Mouse (Mus musculus): ENCODE measurements around the gene Tmem136.
"Not testable (repeated sequence)": the region's sequence is repeated elsewhere in the genome, so short reads cannot be mapped to it uniquely, and the experiment has no call there.

Gene Tmem136

GRCm38 (mm10) chr9:43116134-43116996 is at the start of gene Tmem136:
Gene Tmem136 (minus strand): TSS chr9:43116570.
- DNase-seq (ENCODE audit: extremely low read depth, low read depth, low spot score), result no peak

GRCm38 (mm10) chr9:43155960-43156359 is 39.6 kb upstream of the Tmem136 start:
- DNase-seq (ENCODE audit: extremely low read depth, low read depth, low spot score), result no peak

DNA sequence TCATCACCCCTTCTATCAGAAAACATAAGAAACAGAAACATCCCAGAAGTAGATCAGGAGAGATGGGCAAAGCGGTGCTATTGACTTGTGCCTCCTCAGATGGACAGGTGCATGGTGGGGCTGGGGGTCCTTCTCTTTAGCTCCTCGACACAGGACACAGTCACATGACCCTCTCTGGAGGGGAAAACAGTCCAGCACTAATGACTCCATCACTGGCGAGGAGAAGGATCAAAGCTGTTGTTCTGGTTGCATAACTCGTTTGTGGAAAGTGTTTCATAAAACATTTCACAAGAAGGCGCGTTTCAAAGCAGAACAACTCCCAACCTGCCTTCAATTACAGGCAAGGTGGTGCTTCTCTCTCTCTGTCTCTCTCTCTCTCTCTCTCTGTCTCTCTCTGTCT is 35.4 kb upstream of the Tmem136 start:
- DNase-seq (ENCODE audit: extremely low read depth, low read depth, low spot score), result peak; percentile 42

DNA sequence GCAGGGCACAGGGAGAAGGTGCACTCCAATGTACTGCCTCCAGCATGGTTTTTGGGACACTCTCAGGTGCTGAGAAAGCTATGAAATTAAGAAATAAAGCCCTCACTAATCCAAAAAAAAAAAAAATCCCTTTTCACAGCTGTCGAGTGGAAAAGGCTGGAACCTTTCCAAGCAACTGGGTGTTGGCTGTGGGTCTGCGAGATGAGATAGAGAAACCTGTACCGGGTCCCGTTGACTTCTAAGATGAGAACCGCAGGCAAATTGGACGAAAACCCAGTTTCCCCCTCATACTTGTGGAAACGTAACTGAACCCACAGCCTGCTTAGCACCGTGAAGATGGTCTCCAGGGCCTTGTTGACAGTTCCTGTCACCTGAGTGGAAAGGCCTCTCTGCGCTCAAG is 34.6 kb upstream of the Tmem136 start:
- DNase-seq (ENCODE audit: extremely low read depth, low read depth, low spot score), result no peak

GRCm38 (mm10) chr9:43150075-43150474 is 33.7 kb upstream of the Tmem136 start:
- no peak for DNase-seq (ENCODE audit: extremely low read depth, low read depth, low spot score)

GRCm38 (mm10) chr9:43149498-43149897 is 33.1 kb upstream of the Tmem136 start:
- no peak for DNase-seq (ENCODE audit: extremely low read depth, low read depth, low spot score)

- no peak for DNase-seq (ENCODE audit: extremely low read depth, low read depth, low spot score)
Measured at GRCm38 (mm10) chr9:43145196-43145595, 28.8 kb upstream of the Tmem136 start.

DNA sequence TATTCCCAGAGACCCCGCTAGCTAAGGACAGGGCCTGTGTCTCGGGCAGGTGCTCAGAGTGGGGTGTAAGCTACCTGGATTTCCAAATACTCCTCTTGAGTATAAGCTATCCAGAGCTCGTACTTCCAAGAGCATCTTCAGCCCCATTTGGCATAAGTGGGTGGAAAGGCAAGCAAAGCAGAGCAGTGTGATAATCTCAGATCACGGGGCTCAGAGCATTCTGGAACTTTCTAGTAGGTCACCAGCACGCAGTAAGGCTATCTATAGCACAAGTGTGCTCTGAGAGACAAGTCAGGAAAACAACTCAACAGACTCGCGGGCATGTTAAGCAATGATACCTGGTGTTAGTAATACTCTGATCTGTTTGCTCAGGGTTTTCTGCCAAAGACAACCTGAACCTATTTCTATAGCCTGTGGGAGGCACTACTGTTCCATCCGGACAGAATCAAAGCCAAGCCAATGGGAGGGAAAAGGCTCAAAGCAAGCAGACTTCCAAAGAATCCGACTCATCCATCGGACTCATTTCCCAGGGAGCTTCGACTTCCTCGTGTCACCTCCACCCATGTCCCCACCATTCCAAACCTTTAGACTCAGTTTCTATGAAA is 27.9 kb upstream of the Tmem136 start:
- DNase-seq (ENCODE audit: extremely low read depth, low read depth, low spot score), result peak; percentile 85

GRCm38 (mm10) chr9:43141839-43142238 is 25.5 kb upstream of the Tmem136 start:
- no peak for DNase-seq (ENCODE audit: extremely low read depth, low read depth, low spot score)

GRCm38 (mm10) chr9:43133525-43133924 is 17.2 kb upstream of the Tmem136 start:
- no peak for DNase-seq (ENCODE audit: extremely low read depth, low read depth, low spot score)

DNA sequence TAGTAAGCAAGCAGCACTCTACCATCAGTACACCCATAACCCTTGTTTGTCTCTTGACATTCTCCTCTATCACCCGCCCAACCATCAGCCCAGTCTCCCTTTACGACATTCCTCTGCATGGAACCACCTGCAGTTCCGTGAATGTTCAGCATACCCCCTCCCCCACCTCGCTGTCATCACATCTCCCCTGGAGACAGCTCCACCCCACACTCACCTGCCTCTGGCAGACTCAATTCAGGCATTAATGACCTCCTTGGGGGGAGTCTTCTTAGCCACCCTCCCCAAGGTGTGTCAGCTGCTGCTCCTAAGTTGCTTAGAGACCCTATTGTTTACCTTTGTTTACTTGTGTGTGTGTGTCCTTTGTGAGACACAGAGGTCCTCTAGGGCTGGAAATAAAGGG is 16.0 kb upstream of the Tmem136 start:
- DNase-seq (ENCODE audit: extremely low read depth, low read depth, low spot score), result no peak

- no peak for DNase-seq (ENCODE audit: extremely low read depth, low read depth, low spot score)
Measured at GRCm38 (mm10) chr9:43131940-43132339, 15.6 kb upstream of the Tmem136 start.

- no peak for DNase-seq (ENCODE audit: extremely low read depth, low read depth, low spot score)
Measured at GRCm38 (mm10) chr9:43130684-43131083, 14.3 kb upstream of the Tmem136 start.

GRCm38 (mm10) chr9:43127101-43127787 is 10.9 kb upstream of the Tmem136 start:
- no peak for DNase-seq (ENCODE audit: extremely low read depth, low read depth, low spot score)

GRCm38 (mm10) chr9:43122379-43122778 is 6.0 kb upstream of the Tmem136 start:
- DNase-seq (ENCODE audit: extremely low read depth, low read depth, low spot score), result no peak

DNA sequence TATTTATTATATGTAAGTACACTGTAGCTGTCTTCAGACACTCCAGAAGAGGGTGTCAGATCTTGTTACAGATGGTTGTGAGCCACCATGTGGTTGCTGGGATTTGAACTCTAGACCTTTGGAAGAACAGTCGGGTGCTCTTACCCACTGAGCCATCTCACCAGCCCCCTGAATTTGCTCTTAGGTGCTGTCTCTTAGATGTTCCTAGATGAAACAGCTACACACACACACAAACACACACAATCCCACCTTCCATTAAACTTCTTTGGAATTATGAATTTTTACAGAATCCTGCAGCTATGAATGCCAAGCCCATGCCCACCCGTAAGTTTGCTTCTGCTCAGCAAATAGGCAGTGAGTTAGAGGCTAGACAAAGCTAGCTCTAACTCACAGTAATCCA is 5.6 kb upstream of the Tmem136 start:
- DNase-seq (ENCODE audit: extremely low read depth, low read depth, low spot score), result not testable (repeated sequence)

- no peak for DNase-seq (ENCODE audit: extremely low read depth, low read depth, low spot score)
Measured at GRCm38 (mm10) chr9:43116997-43117336, 597 bp upstream of the Tmem136 start.

DNA sequence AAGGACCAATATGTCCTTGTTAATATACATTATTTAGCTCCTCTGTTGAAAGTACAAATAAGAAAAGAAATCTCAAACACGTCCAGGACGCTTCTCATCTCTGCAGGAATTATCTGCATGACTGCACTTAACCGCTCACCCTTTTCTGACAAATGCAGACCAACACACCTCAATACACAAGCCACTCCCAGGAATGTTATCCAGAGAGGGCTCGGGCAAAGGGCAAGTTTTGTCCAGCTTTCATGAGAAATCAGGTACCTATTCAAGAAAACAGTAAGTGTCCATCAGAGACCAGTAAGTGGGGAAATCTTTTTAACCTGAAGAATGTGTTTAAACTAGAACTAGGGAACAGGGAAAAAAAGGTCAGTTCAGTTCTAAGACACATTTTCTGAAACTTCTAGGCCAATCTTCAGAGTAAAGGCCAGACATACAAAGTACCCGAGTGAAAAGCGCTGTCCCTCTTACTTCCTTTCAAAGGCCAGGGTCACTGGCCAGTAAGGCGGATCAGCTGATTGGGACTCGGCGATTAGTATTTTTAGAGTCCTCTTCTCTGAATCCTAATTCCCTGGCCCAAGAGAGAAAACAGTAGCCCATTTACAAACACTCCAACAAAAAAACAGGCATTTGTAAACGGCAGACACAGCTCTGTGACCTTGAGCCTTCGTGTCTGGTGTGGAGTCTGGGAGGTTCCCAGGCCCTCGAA is 788 bp downstream of the Tmem136 start:
- DNase-seq (ENCODE audit: extremely low read depth, low read depth, low spot score), result no peak

DNA sequence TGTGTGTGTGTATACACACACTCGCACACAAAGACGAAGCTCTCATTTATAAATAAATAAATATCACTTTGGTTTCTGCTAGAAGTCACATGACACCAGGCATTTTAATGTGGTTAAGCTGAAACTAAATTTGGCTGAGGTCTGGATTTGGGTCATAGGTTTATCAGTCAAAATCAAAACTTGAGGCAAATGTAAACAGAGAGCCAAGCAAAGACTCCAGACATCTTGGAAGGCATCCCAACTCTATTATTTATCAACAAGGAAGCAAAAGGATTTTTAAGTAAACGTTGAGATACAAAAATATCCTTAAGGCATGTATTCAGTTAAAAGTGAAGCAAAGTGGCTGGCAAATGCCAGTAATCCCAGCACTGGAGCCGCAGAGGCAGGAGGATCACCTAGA is 1.5 kb downstream of the Tmem136 start:
- no peak for DNase-seq (ENCODE audit: extremely low read depth, low read depth, low spot score)

DNA sequence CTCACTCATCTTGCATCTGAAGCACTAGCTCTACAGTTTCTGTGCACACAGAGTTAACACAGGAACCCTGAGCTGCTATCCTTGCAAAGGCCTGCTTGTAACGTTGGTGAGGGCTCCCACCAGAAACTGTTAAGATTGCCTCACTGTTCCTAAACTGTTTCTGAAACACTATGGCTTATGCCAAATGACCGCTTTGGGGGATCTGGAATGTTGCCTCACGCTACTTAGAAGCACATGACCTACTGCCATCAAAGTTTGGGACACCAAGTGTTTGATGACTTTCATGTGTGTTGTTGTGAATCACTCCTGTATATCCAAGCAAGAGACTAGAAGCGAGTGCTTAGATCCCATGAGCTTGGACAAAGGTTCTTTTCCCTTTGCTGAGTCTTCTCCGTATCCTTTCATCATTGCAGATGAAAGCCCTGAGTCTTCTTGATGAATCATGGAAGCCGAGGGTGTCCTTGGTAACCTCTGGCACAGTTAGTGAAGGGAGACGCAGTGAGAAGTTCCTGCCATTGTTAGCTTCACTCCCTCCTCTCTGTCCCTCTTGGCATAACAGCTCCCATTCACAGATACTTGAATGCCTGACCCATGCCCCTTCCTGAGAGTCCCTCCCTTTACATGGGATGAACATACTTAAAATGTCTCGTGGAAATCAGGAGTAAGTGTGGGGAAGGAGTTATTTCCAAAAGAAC is 5.9 kb downstream of the Tmem136 start:
- no peak for DNase-seq (ENCODE audit: extremely low read depth, low read depth, low spot score)

DNA sequence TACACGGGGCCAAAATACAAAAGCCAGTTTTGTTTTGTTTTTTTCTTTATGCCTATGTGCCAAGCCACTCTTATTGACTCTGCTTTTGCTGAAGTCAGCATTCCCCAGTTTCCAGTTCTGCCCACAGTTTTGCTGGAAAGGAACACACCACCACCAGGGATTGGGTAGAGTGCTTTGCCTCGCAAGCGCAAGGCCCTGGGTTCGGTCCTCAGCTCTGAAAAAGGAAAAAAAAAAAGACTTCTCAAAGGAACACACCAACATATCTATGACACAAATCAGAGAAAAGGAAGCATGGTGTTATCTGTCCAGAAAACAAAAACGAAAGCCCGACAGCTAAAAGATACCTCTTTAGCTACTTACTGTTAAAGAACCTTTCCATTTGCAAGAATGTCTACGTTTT is 7.2 kb downstream of the Tmem136 start:
- no peak for DNase-seq (ENCODE audit: extremely low read depth, low read depth, low spot score)

Measured in fat pad, adult 2 months (tissue).